Mouse (Mus musculus) brain, embryonic 18.5 days (tissue): ENCODE measurements around the gene Cdc42.
A peak's percentile ranks its signal among the peaks of the same experiment; 100 is the strongest.

ENCODE experiments used
- DNase-seq: peaks from one replicate; pipeline ENCODE4 v3.0.0-alpha.2; 2012; ENCODE audit warnings: low read depth, low spot score

Gene Cdc42

DNA sequence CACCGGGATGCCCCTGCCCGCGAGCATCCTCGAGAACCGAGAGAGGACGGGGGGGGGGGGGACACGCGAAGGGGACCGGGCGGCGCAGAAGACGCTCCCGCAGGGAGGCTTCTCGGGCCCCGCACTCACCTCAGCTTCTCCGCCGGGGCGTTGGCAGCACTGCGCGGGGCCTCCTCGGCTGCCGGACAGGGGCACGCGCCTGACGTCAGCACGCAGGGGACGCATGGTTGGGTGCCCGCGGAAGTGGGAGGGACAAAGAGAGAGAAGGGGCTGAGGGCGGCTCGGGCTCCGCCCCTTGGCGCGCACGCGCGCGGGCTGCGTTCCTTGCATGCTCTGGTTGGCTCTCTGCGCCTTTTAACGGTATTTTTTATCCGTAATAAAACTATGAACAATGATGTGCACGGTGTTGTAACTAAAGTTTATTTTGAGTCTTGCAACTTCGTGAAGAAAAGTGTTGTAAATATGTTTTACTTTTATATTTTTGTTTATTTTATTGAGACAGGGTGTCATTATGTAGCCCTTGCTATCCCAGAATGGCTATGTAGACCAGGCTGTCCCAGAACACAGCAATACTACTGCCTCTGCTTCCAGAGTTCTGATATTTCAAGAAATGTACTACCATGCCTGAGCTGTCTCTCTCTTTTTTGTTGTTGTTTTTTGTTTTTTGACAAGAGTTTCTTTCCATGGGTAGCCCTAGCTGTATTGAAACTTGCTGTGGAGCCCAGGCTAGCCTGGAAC lies at the start of gene Cdc42:
TSS of gene Cdc42 (minus strand) at position 204 of the 738 bp plus-strand sequence.
- DNase-seq = peak; percentile 92

DNA sequence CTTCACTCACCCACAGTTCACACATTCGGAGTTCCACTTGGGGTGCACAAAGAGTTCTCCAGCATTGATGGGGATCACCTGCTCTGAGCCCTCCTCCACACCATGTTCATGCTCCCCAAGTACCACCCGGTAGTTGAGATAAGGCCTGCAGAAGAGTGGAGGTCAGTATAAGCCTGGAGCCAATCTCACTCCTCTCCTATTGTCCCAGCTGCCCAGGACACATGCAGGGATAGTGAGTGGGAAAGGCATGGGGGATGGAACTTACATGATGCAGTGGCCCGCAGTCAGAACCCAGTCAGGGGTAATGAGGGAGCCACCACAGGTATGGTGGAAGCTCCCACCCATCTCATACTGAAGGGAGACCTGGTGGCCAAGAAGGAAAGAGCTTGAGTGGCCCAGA lies 48.1 kb upstream of the Cdc42 start:
- no peak for DNase-seq

DNA sequence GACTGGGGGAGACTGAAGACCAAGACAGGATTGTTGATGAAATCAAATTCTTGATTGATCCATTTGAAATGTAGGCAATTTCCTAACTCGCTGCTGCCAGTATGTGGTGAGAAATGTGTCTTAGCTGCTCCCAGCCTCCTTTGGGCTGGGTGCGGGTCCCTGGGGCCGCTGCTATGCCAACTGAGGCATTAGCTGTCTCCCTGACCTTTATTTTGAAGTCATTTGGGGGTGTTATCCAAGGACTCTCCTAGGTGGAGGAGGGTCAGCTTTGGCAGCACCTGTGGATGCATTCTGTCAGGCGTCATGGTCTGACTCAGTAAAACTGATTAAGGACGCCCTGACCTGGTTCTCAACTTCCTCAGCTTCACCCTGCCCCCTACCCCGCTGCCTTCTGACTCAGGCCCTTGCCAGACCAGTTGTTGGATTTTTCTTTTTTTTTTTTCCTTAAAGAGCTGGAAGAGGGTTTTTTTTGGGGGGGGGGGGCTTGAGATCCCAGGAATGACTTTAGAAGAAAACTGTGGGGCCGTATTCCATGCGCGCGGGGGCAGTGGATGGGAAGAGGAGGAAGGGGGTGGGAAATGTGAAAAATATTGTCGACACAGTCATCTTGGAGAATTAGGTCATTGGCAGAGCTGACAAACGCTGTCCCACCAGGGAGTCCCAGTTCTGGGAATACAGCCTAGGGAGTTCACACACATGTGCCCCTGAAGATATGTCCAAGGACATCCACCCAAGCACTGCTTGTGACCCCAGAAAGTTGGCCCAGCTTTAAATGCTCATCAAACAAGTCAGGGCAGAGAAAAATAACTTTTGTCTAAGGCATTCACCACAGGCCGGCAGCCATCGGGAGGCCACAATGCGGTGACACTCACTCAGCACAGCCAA lies 39.4 kb upstream of the Cdc42 start:
- no peak for DNase-seq

DNA sequence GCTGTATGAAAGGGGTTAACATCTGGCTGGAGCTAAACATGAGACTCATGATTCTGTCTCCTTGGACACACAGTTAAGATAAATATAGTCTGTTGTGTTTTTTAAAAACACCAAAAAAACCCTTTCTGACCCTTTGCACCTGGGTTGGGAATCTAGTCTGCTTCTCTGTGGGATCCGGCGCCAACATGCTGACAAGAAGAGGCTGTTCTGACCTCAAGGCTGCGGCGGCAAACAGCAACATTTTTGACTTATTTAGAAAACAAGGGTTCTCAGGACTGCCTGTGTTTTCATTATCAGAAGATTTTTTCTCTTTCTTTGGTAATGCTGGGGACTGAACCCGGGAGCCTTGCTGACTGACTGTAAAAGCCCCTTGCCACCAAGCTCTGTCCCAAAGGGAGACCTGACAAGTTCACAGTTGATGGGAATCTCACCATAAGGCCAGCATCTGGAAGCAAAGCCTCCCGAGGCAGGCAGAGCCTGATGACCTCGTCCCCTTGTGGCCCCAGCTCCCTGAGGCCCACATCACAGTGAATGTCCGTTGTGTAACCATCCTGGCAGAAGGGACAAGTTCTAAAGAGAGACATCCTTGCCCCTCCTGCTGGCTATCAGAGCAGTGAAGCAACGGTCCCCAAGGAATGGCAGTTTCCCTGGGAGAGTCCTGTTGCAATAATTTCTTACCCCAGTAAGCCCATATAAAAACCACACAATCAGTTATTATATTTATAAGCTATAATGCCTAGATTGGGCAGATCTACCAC lies 36.0 kb upstream of the Cdc42 start:
- DNase-seq = no peak

DNA sequence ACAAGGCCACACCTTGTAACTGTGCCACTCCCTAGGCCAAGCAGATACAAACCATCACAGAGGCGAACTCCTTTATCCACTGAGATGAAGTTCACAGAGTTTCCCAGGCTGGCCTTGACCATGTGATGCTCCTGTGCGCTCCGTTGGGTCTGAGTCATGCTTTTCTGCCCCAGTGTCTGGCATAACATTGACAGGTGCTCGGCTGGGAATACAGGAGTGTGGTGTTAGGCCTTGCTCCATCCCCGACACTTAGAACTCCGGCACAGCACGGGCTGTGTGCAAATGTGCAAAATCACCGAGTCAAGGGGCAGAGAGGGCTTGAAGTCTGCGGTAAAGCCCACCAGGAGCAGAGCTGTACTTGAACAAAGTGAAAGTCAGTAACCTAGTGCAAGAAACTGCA lies 35.4 kb upstream of the Cdc42 start:
- DNase-seq = no peak

DNA sequence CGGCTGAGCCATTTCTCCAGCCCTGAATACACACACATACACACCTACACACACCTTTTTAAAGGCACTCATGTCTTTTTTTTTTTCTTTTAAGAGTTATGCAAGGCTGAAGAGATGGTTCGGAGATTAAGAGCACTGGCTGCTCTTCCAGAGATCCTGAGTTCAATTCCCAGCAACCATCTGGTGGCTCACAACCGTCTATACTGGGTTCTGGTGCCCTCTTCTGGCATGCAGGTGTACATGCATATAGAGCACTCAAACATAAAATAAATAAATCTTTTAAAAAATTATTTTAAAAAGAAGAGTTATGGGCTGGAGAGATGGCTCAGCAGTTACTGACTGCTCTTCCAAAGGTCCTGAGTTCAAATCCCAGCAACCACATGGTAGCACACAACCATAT lies 33.8 kb upstream of the Cdc42 start:
- no peak for DNase-seq

DNA sequence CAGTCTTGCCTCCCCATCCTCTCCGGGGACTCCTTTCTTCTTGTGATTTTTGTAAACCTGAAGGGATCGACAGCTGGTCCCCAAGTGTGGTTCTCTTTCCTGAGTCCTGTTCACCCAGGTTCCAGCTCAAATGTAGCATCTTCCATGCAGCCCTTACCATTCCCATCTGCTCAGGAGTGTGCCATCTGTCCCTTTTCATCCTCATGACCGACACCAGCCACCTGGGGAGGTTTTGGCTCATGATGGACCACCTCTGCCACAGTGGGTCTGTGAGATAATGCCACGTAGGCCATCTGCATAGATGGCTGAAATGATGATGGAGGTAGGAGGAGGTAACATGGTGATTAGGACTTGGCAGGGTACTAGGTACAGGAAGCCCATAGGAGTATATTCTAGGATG lies 32.7 kb upstream of the Cdc42 start:
- DNase-seq = no peak

DNA sequence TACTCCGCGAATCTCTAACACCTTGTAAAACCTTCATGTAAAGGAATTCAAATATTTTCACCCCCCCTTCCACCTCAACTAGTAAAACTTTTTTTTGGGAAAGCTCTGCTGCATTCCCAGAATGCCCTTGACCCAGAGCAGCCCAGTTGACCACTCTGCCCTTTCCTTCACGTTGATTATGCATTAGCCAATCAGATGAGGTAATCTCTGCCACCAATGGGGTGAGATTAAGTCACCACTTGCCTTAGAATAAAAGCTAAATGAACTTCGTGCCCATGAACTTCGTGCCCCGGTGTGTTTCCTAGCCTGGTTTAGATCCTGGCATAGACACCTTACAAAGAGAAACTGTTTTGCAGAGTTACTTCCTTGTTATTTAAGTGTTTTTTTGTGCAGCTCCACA lies 31.5 kb upstream of the Cdc42 start:
- DNase-seq = no peak

DNA sequence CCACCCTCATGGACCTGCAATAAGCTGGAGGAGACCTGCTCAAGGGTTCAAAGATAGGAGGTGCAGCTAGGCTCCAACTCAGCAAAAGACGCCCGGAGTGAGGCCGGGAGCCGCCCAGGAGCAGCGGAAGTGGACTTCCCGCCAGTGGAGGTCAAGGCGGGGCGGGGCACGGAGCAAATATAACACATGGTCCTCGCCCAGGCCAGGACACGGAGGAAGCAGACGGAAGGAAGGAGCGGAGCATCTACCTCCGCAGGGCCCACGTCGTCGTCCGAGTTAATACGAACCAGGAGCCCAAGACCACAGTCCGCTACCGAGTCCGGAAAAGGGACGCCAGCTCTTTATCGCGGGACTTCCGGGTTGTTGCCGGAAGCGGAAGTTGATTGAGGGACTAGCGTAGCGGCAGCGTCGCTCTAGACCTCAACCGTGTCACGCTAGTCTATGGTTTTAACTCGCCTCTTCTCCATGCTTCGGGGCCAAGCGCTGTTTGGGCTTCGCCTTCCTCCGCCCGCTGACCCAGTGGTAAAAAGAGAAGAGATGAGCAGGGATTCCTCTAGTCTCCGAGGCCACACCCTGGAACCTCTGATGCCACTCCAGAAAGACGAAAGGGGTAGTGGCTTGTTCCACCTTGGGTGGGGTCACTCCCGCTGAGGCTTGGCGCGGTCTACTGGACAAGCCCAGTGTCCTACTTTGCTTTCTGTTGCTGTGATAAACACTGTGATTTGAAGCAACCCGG lies 30.7 kb upstream of the Cdc42 start:
- DNase-seq = peak; percentile 78

DNA sequence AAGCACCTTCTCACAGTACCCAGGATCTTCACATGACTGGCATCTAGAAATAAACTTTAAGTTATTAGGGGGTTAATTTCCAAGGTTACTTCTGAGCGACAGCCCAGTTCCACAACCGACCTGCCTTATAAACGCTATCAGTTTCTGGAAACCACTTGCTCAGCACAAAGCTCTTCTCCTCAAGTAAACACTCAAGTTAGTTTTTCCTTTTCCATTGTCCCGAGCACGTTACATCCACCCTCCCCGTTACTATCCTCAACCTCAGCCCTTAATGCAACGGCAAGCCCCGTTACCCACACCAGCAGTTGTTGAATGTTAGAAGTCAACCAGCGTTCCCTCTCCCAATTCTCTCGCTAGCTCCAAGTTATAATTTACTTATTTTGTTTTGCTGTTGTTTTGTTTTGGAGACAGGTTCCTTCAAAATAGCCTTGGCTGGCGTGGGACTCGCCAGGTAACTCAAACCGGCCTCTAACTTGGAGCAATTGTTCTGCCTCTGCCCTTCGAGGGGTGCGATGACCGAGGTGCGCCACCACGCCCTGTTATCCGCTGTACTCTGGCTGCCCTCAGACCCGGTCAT lies 30.1 kb upstream of the Cdc42 start:
- no peak for DNase-seq

DNA sequence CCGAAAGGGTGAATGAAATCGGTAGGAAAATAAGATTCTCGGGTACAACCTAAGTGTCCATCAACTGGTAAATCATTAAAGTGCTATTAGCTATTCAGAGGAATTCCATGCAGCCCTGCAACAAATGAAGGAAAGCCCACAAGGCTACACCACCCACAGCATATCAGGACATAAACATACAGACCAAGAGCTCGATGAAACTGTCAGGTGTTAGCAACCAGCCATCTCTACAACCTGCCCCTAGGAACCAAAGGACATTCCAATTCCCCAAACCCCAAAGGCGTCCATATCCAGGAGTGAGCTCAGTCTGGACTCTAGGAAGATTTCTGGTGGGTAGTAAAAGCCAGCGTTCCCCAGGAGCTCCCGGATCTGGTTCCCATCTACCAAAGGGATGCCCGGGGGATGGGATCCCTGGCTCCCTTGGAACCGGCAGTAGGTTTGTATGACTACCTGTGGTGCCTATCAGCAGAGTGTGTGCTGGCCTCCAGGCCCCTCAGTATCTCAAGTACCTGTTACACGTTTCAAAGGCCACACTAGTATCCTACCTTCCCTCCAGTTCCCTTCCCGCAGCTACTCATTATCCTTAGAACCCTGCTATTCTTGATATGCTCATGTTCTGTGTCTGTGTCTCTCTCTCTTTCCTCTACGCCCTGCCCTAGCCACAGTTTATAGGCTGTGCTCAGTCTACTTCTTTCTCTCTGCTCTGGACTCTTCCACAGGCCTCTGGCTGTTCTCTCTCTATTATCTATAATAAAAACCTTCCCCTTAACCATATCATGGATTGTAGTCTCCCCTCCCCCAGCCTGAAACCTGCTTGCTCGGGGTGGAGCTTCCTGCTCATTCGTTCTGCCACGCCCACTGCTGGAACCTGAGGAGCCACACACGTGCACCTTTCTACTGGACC lies 23.4 kb upstream of the Cdc42 start:
- no peak for DNase-seq

DNA sequence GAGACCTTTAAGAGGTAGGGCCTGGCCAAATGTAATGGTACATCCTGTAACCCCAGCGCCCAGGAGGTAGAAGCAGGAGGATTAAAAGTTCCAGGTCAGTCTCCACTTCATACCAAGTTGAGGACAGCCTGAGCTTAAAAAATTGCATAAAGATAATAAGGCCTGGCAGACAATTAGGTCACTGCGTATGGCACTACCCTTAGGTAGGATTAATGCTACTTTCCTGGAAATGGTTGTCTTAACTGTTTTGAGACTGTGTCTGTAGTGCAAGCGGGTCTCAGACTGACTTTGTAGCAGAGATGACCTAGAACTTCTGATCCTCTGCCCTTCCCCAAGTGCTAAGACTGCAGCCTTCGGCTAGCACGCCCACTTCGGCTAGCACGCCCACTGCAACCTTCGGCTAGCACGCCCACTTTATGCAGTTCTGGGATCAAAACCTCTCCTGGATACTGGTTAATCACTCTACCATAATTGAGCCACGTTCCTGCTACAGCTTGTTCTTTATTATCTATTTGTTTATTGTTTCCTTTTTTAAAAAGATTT lies 22.3 kb upstream of the Cdc42 start:
- DNase-seq = no peak

DNA sequence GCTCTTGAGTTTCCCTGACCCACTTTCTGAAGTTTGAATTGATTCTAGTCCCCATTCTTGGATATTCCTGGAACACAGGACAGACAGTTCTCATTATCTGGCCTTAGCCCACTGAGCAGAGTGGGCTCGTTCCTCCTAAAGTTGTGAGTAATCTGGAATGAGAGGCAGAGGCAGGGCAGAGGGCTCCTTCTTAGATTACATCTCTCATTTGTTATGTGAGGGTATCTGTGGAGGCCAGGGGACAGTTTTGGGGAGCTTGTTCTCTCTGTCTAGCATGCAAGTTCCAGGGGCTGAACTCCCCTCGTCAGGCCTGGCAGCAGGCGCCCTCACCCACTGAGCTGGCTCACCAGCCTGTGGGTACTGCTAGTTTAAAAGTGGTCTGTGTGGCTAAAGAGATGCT lies 21.6 kb upstream of the Cdc42 start:
- DNase-seq = no peak

DNA sequence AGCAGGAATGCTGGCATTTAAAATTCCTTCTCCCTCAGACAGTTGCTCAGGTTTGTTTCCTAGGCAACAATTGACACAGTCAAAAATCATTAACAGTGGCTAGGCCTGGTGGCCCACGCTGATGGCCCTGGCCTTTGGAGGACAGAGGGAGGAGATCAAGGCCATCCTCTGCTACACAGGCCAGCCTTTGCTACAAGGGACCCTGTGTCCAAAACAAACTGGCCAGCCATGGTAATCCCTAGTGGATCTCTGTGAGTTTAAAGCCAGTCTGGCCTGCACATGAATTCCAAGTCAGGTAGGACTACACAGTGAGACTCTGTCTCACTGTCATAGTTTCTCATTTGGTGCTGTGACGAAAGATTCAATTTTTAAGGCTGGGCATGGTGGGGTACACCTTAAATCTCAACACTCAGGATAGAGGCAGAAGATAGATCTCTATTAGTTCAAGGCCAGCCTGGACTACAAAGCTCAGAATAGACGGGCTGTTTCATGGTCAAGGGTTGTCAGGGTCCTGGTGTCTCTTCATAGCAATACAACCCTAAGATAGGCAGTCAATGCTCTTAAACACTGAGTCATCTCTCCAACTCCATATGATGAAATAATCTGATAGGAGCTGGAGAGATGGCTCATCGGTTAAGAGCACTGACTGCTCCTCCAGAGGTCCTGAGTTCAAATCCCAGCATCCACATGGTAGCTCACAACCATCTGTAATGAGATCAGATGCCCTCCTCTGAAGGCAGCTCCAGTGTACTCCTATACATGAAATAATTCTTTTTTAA lies 20.2 kb upstream of the Cdc42 start:
- no peak for DNase-seq

DNA sequence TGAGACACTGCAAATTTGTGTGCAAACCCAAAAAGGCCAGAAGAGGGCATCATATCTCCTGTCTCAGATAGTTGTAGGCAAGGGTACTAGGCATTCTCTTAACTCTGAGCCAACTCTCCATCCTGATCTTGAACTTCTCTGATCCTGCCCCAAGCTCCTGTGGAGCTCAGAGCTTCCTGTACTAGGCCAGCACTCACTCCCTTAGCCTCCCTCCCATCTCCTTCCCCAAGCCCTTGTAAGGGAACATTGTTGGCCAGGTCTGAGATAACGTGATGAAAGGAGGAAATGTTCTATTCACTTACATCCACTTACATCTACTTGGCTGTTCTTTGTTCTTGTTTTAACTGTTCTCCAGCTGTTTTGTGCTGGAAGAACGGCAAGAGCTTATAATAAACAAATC lies 19.3 kb upstream of the Cdc42 start:
- DNase-seq = no peak

DNA sequence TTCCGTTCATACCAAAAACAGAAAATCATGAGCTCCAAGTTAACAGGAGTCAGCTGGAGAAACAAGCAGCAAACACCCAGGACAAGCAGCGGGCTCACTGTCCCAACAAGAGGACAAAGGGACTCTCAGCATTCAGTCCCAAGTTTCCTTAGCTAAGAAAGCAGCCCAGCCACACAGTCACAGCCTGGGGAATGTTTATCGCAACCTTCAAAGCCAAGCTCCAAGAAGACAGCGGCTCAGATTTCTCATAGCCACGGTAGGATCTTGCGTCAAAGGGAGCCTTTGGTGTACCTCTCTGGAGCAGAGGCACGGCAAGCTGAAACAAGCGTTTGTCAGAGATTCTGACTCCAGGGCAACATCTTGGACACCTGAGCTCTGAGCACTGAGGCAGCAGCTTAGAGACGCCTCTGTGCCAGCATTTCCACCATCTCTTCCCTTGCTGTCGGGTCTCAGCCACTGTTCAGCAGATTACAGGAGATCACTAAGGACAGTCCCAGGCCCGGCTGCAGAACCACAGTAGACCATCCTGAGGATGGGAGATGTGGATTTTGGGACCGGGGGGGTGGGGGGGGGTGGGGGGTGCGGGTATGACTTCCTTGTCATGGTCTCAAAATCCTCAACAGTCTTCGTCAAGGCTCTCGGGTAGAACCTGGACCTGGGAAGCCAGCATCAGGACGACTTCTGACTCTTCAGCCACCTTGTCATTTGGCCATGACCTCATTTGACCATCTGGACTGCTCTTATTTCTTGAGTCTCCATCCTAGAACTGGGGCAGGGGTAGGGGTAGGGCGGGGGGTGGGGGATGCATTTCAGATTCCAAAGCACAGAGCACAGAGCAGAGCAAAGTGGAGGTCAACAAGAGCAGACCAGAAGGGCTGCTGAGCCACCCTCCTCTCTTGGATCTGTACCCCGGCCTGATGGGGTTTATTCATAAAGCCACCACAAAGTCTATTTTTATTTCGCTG lies 18.1 kb upstream of the Cdc42 start:
- no peak for DNase-seq

DNA sequence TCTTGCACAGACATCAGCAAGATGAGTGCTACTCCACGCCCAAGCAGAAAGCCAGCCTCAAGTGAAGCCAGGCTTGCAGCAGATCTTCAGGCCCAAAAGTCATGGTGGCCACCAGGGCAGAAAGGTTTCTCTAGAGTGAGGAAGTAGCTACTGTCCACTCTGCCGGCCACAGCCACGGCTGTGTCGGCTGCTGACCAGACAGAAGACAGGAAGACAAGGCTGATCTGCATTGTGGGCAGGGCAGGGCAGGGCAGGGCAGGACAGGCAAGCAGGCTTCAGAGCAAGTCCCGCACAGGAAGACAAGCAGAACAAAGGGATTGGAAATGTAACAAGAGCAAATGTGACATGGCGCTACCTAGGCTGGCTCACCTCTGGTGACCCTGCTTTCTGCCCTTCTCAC lies 16.2 kb upstream of the Cdc42 start:
- no peak for DNase-seq
